Mouse (Mus musculus): ENCODE results near the gene Slc12a1.
A peak's percentile ranks its signal among the peaks of the same experiment; 100 is the strongest.

Gene Slc12a1

DNA sequence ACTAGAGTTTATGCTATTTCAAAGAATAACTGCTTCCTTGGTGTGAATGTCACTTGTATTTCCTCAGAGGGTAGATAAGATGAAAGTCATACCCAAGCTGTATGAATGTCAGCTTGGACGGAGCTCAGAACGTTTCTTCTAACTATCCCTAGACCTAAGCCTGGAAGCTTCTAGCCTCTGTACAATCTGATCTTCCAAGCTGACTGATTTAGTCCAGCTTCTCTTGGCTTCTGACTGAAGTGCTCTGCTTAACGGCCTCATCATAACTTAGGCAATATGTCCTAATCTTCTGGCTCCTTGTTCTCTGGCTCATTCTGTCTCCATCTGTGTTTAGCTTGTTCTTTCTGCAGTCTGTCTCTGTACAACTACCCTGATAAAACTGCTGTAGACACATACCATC lies 102.3 kb downstream of the Slc12a1 start:
- no peak for DNase-seq (ENCODE audit: low read depth, low spot score)

- DNase-seq (ENCODE audit: low read depth, low spot score) = no peak
Measured at GRCm38 (mm10) chr2:125255886-125256285, 103.6 kb downstream of the Slc12a1 start.

- DNase-seq (ENCODE audit: low read depth, low spot score) = no peak
Measured at GRCm38 (mm10) chr2:125259230-125260120, 107.2 kb downstream of the Slc12a1 start.

- DNase-seq (ENCODE audit: low read depth, low spot score) = no peak
Measured at GRCm38 (mm10) chr2:125260326-125260725, 108.0 kb downstream of the Slc12a1 start.

GRCm38 (mm10) chr2:125263056-125263455 lies 110.8 kb downstream of the Slc12a1 start:
- peak; percentile 38 for DNase-seq (ENCODE audit: low read depth, low spot score)

- DNase-seq (ENCODE audit: low read depth, low spot score) = peak; percentile 26
Measured at GRCm38 (mm10) chr2:125263753-125264152, 111.4 kb downstream of the Slc12a1 start.

- no peak for DNase-seq (ENCODE audit: low read depth, low spot score)
Measured at GRCm38 (mm10) chr2:125268876-125269275, 116.6 kb downstream of the Slc12a1 start.

DNA sequence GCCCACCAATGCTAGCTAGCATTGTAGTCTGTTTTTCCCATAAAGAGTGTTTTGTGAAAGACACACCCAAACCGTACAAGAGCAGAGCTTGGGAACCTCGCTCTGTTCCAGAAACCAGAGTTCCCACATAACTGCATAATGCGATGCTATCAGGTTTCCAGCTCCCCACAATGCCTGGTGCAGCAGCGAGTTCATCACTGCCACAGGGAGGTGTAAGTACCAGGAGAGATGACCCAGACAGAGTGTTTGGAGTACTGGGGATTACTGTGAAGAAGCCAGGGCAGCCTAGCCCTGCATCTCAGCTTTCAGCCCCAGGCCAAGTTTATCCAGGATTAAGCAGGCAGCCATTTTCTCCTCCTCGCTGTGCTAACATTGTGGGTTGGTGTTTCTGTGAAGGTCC lies 123.3 kb downstream of the Slc12a1 start:
- DNase-seq (ENCODE audit: low read depth, low spot score) = peak; percentile 44

DNA sequence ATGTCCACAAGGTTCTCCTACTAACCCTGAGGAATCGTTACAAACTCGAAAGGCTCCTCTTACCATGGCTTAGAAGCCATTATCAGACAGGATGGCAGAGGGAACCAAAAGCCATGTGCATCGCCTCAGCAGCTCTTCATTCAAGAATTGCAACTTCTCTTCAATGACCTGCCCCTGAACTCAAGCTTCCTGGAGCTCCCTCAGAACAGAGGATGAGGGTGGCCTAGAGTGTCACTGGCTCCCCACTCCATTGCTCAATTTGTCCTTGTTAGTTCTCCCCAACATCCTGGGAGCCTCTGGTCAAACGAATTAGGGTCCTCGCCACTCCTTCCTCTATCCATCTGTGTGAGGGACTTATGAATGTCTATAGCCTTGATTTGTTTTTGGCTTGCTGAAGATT lies 124.4 kb downstream of the Slc12a1 start:
- DNase-seq (ENCODE audit: low read depth, low spot score) = no peak

GRCm38 (mm10) chr2:125278474-125278873 lies 126.2 kb downstream of the Slc12a1 start:
- DNase-seq (ENCODE audit: low read depth, low spot score) = peak; percentile 75
